Mouse (Mus musculus) heart, postnatal 10 days (tissue): ENCODE measurements around the gene Mia3. TPM values are rescaled to one million over a fixed set of nuclear protein-coding genes. Genes with fewer than 3 reads are reported as not detected.
A peak's percentile ranks its signal among the peaks of the same experiment; 100 is the strongest.
"Not testable (repeated sequence)": the region's sequence is repeated elsewhere in the genome, so short reads cannot be mapped to it uniquely, and the experiment has no call there.

Experiments
- DNase-seq, 2 experiments: peaks; one replicate each; pipeline ENCODE4 v3.0.0; 2021
- intact Hi-C: fragments of 180-260 bp; cut with DNase I; formaldehyde crosslinking; loops from one replicate; pipeline ENCODE4 v1.15.1; 2025
- total RNA-seq, 2 experiments: library from RNA; stranded (reverse); gene quantifications; 2 replicates each; pipeline ENCODE4 v1.2.3; 2021

Mia3 gene
- total RNA-seq, 2 experiments from 2014 or later = 107 to 115 TPM

GRCm38 (mm10) chr1:183345817-183346195 lies 23.5 kb downstream of the Mia3 start:
- DNase-seq = no peak
- intact Hi-C loops = no loop called here

DNA sequence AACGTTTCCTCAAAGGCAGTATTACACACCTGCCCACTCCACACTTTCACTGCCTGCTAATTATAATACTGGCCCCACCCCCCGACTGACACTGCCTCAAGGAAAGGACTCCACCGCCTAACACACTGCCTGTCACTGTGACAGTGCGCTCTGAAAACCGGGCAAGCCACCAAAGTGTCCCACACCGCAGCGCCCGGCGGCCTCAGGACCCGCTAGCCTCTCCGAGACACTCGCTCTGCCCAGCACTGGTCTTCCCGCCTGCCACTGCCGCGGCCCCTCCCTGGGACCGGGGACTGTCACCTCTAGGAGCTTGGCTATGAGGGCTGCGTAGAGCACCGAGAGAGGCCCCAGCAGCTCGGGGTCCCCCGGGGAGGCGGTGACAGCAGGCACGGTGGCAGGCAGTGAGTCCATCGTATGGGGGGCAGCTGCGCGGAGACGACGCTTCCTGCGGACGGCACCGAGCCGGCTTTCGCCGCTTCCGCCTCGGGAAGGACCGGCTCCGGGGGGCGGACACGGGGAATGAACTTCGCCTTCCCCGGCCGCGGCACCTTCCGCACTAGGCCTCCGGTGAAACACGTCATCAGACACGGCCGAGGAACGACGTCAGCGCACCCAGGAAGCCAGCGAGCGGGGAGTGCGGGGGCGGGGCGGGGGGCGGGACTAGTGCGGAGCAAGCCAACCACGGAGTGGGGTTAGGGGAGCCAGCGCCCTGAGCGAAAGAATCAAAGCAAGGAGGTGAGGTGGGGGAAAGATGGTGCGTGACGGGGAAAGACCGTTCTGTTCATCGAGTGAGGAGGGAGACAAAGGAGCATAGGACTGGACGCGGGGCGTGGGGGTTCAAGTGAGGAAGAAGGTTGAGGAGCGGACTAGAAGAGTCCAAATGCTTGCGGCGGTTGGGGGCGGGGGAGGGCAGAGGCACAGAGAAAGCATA lies 24.2 kb downstream of the Mia3 start:
- DNase-seq = peak; percentile 89 to 92
- intact Hi-C loops = no loop called here

- DNase-seq, intact Hi-C loops: not testable (repeated sequence)
These were observed 26.5 kb downstream of the Mia3 start for GRCm38 (mm10) chr1:183342902-183343301.

DNA sequence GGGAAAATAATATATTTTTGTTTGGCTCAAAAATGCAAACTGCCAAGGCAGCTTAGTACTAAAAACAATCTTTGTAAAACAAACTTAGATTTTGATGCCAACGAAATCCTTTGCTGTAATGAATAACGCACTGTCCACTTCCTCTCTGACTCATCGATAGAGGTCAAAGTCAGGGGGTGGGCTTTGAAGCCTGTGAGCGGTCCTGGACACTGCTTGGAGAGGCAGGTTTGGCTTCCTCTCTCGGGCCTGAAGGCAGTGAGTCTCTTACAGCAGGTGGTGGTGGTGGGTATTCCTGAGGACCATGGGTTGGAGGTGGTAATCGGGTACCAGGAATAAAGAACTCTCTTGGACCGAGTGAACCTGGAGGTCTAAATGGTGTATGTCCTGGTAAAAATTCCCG lies 42.2 kb downstream of the Mia3 start:
- intact Hi-C loops = no loop called here
- DNase-seq = no peak

GRCm38 (mm10) chr1:183324433-183324832 lies 44.9 kb downstream of the Mia3 start:
- DNase-seq = no peak
- intact Hi-C loops = no loop called here

GRCm38 (mm10) chr1:183323923-183324322 lies 45.4 kb downstream of the Mia3 start:
- intact Hi-C loops = no loop called here
- no peak for DNase-seq

DNA sequence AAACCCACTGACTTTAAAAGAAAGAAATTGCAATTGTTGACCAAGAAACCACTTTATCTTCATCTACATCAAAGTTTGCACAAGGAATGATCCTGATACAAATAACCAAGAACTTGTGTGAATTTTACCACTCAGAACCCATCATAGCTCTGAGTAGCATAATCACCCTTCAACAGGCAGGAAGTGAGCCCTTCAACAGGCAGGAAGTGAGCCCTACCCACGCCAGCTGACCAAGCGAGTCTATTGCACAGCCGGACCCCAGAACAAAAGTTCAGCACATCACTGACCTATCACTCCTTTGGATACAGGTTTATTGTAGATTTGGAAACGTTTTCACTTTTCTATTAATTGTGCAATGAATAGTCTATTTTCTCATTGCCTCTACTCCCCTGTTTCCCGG lies 46.9 kb downstream of the Mia3 start:
- intact Hi-C loops, DNase-seq: not testable (repeated sequence)

- intact Hi-C loops = no loop called here
- DNase-seq = no peak
These were observed 48.6 kb downstream of the Mia3 start for GRCm38 (mm10) chr1:183320708-183321107.

DNA sequence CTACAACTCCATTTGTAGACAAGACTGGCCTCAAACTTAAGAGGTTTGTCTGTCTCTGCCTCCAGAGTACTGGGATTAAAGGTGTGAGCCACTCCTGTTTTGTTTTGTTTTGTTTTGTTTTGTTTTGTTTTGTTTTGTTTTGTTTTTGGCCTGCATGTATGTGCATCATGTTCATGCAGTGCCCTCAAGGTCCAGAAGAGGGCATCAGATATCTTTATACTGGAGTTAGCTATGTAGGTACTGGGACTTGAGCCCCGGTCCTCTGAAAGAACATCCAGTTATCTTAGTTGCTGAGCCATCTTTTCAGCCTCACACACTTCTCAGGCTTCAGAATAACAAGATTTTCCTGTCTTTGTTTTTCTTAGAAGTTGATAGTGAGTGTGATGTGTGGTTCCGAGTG lies 53.6 kb downstream of the Mia3 start:
- intact Hi-C loops = no loop called here
- DNase-seq = peak in 1 of 2 experiments; percentile 13

GRCm38 (mm10) chr1:183312076-183312475 lies 57.3 kb downstream of the Mia3 start:
- DNase-seq = no peak
- intact Hi-C loops = no loop called here

GRCm38 (mm10) chr1:183309601-183310000 lies 59.8 kb downstream of the Mia3 start:
- intact Hi-C loops, DNase-seq: not testable (repeated sequence)

DNA sequence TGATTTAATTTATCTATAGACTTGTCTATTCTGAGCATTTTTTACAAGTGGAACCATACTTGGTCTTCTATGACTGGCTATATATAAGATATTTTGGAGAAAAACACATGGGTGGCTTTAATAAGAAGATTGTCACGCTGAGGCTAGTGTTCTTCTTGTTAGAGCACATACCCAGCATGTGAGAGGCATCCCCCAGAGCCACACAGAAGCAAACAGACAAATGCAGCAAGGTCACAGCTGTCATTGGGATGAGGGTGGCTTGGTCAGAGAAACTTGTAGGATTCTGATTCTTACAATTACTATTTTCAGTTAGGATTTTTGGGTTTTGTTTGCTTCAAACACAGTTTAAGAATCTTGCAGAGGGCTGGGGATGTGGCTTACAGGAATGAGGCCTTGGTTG lies 60.9 kb downstream of the Mia3 start:
- DNase-seq = no peak
- intact Hi-C loops = no loop called here

DNA sequence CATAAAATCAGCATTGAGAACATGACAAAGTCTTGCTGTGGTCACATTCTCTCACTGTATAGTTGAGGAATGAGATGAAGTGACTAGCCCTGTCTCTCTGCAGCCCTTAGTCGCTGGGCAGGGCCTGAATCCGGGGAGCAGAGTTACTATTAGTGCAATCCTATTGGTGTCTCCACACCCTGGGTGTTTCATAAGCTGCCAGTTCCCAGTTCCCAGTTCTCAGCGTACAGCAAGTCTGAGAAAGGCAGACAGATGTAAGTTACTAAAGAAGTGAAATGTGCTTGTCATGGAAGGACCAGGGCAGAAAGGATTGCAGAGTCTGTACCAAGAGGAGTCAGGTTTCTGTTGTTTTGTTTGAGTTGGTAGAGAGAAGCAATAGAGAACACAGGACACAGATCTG lies 61.8 kb downstream of the Mia3 start:
- intact Hi-C loops = no loop called here
- DNase-seq = no peak

GRCm38 (mm10) chr1:183299161-183299560 lies 70.2 kb downstream of the Mia3 start:
- DNase-seq = peak; percentile 96 to 98
- intact Hi-C loops = no loop called here

GRCm38 (mm10) chr1:183297886-183298489 lies 71.4 kb downstream of the Mia3 start:
- DNase-seq = peak; percentile 53 to 58
- intact Hi-C loops = no loop called here

DNA sequence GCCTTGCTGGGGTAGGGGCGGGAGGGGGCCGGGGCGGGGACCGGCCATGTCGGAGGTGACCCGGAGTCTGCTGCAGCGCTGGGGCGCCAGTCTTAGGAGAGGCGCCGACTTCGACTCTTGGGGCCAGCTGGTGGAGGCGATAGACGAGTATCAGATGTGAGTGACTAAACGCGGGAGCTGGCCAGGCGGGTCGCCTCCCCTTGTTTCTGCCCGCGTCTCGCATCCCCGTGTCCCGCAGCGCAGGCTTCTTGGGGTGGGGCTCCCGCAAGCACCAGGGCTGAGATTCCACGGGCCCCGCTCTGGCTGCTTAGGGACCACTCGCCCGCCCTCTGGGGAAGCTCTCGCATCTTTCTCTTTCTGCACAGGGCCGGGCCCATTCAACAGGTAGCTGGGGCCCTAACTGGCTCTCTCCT lies 71.9 kb downstream of the Mia3 start:
- peak in 1 of 2 experiments; percentile 62 for DNase-seq
- intact Hi-C loops = no loop called here

- intact Hi-C loops = no loop called here
- DNase-seq = peak; percentile 97
These were observed 72.4 kb downstream of the Mia3 start, which contains the start of gene Brox for GRCm38 (mm10) chr1:183296877-183297383. Gene Brox, minus strand, starts transcription at chr1:183297269.

DNA sequence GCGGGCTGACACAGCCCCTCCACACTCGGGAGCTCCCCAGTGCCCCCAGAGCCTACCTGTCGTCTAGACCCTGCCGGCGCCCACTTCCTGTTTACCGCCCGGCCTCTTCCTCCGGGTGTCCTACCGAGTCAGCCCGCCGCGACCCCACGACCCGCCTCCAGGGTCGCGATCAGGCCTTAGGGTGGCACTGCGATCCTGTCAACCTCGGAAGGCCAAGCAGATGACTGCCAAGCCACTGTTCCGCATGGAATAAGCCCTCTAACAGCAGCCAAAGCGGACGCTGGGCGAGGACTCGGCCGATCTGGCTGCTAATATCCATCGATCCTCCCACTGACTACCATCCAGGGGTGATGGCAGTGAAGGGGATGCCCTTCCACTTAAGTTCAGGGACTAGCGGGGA lies 72.9 kb downstream of the Mia3 start, which contains the start of gene Aida:
TSS of gene Aida (plus strand) at position 126 of the 400 bp plus-strand sequence.
- intact Hi-C loops = no loop called here
- no peak for DNase-seq

DNA sequence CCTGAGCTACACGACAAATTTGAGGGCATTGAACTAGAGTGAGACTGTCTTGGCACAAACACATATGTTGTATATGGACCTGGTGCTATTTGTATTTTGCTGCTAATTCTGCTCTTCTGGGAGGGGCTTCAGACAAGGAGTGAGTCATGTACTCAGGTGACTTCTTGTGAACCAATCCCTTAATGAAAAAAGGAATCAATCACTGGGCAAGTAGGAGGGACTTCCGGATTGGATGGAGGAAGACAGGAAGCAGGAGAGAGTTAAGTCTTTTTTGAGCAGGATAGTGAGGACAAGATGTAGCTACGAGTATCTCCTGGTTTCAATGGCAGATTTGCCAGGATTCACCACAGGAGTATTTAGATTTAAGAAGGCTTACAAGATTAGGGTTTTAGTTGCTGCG lies 79.8 kb downstream of the Mia3 start:
- intact Hi-C loops = no loop called here
- DNase-seq = no peak

DNA sequence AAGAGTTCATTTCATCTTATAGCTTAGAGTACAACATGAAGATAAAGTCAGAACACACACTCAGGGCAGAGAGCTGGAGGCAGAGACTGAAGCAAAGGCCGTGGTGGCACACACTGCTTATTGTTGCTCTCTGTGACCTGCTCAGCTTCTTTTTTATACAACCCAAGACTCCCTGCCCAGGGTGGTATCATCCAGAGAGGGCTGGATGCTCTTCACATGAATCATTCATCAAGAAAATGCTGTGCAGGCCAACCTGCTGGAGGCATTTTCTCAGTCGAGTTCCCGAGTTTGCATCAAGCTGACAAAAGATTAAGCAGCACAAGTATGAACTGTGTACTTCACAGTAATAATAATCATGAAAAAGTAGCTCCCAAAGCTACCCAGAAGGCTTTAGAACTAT lies 81.0 kb downstream of the Mia3 start:
- intact Hi-C loops = no loop called here
- DNase-seq = no peak
